Mouse (Mus musculus): ENCODE data around the gene Lrrc8a. TPM values are rescaled to one million over a fixed set of nuclear protein-coding genes. Genes with fewer than 3 reads are reported as not detected.
A peak's percentile ranks its signal among the peaks of the same experiment; 100 is the strongest.

Lrrc8a gene
- polyA plus RNA-seq, 1 experiment from 2014 or later: 57.8 TPM

DNA sequence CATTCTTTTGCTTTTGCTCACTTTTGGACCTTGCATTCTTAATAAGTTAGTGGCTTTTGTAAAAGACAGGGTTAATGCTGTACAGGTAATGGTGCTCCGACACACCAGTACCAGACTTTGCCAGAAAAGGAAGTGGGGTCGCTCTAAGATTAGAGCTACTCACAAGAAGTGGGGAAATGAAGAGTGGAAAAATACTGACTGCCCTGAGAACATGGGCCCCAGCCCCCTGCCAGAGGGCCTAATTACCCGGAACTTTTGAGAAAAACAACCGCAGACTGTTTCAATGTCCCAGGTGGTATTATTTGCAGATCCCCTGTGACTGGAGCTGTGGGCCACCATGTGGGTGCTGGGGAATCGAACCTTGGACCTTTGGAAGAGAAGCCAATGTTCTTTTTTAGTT is 1.9 kb upstream of the Lrrc8a start:
- no peak overlapping the region for H3K4me3 ChIP-seq (ENCODE audit: low read depth, low read length)
- no peaks in the 10 kb centered on the region for H3K36me3 ChIP-seq (ENCODE audit: control insufficient read depth, insufficient read depth, low read length)
- no peak overlapping the region for H3K4me2 ChIP-seq (ENCODE audit: low read length)
- no peaks in the 10 kb centered on the region for H3K9me3 ChIP-seq (replicated peaks; ENCODE audit: control insufficient read depth, low read length, poor library complexity, severe bottlenecking)
- no peak overlapping the region for H3K27ac ChIP-seq (ENCODE audit: low read length)
- peaks cover 20% of the 10 kb centered on the region for H3K4me1 ChIP-seq (ENCODE audit: control insufficient read depth, insufficient read depth, low read length)
- WGBS: 90% methylated on average over 5 of the region's 5 CpGs
- ATAC-seq: no peak
- no peak overlapping the region for H3K9ac ChIP-seq (ENCODE audit: low read depth, low read length)
- H3K27me3 ChIP-seq (ENCODE audit: control insufficient read depth, insufficient read depth, low read depth, low read length): no peaks in the 10 kb centered on the region

DNA sequence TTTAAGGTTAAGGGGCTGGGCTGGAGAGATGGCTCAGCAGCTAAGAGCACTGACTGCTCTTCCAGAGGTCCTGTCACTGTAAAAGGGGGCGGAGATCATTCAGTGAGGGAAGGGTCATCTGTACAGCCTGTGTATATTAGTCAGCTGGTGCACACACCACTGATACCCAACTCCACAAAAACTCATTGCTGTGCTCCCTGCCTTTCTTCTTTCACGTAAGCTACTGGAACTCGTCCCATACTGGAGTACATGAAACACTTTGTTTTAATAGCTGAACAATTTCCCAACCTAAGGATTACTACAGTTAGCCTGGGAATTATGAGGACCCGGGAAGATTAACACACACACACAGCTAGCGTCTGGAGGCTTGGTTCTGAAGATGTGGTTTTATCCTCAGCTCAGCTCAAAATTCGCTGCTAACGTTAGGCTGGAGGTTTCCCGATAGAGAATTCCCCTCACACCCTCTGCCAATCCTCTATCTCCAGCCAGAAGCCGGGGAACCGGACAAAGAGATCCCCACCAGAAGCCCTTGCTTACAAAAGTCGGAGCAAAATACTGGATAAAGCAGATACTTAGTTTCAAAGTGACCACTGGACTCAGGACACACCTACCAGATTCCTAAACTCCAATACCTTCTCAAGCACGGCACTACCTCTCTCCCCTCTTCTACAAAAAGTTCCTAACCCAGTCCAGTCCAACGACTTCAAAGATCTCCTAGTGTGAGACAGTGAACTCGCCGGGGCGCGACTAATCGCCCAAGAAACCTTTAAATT is 903 bp upstream of the Lrrc8a start:
- Histone ChIP-seq H3K4me1 (ENCODE audit: control insufficient read depth, insufficient read depth, low read length) (peaks cover 20% of the 10 kb centered on the region), H3K9me3 (replicated peaks; ENCODE audit: control insufficient read depth, low read length, poor library complexity, severe bottlenecking) (no peaks in the 10 kb centered on the region), H3K27ac (ENCODE audit: low read length) (peak overlapping the region; percentile 89), H3K27me3 (ENCODE audit: control insufficient read depth, insufficient read depth, low read depth, low read length) (no peaks in the 10 kb centered on the region), H3K9ac (ENCODE audit: low read depth, low read length) (peak overlapping the region; percentile 65), H3K4me2 (ENCODE audit: low read length) (peak overlapping the region; percentile 65), H3K4me3 (ENCODE audit: low read depth, low read length) (peak overlapping the region; percentile 60), H3K36me3 (ENCODE audit: control insufficient read depth, insufficient read depth, low read length) (no peaks in the 10 kb centered on the region)
- no peak; the same call in 1 of the 2 replicates for ATAC-seq
- WGBS: 3% methylated on average over 18 of the region's 18 CpGs

DNA sequence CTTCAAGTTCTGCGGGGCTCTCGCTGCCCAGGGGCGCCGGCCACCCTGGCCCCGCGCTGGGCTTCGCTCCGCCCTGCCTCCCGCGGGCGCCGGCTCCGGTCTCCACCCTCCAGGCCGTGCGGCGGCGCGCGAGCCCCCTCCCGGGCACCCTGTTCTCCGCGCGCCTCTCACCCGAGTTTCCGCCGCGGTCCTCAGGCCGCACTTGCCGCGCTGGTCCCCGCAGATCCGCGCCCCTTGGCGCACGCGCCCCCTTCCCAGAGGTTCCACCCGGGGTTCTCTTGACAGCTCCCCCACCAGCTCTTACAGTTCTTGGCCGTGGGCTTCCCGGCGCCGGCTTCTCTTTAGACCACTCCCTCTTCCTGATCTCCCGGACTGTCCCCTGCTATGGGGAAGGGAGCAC is 366 bp downstream of the Lrrc8a start:
- Histone ChIP-seq H3K36me3 (ENCODE audit: control insufficient read depth, insufficient read depth, low read length) (0 out of 2 replicates have a peak, but pooled peaks cover 2% of the 10 kb centered on the region), H3K27ac (ENCODE audit: low read length) (peak overlapping the region; percentile 89), H3K9ac (ENCODE audit: low read depth, low read length) (peak overlapping the region; percentile 87), H3K4me3 (ENCODE audit: low read depth, low read length) (peak overlapping the region; percentile 60), H3K4me2 (ENCODE audit: low read length) (peak overlapping the region; percentile 95), H3K4me1 (ENCODE audit: control insufficient read depth, insufficient read depth, low read length) (peaks cover 20% of the 10 kb centered on the region), H3K9me3 (replicated peaks; ENCODE audit: control insufficient read depth, low read length, poor library complexity, severe bottlenecking) (no peaks in the 10 kb centered on the region), H3K27me3 (ENCODE audit: control insufficient read depth, insufficient read depth, low read depth, low read length) (no peaks in the 10 kb centered on the region)
- 0% methylated on average over 38 of the region's 42 CpGs for WGBS
- peak; percentile 89 for ATAC-seq

DNA sequence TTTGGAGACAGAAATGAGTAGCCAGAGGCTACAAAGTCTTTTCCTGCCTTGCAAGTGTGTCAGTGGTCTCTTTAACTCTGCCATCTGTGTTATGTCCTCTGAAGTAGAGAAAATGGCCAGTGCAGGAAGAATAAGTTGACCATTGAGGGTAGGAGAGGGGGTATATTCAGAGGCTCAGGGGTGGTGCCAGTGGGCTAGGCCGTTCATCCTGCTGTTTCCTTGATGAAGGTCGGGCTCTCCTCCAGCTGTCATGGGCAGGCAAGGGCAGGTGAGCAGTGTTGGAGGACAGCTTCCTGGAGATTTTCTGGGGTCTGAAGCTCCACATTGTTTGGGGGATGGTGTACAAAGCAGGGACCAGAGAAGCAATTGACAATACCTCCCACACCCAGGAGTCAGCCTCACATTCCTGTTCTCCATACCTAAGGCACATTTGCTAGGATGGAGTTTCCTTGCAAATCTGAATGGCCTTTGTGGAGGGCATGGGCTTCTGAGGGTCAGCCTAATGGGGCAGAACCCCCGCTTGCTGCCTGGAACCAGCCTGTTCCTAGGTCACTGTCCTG is 1.5 kb downstream of the Lrrc8a start:
- H3K9me3 ChIP-seq (replicated peaks; ENCODE audit: control insufficient read depth, low read length, poor library complexity, severe bottlenecking): no peaks in the 10 kb centered on the region
- peak overlapping the region; percentile 95 for H3K4me2 ChIP-seq (ENCODE audit: low read length)
- peaks cover 7% of the 10 kb centered on the region; the same call in 1 of the 2 replicates for H3K36me3 ChIP-seq (ENCODE audit: control insufficient read depth, insufficient read depth, low read length)
- peak overlapping the region; percentile 60 for H3K4me3 ChIP-seq (ENCODE audit: low read depth, low read length)
- H3K27ac ChIP-seq (ENCODE audit: low read length): no peak overlapping the region
- H3K4me1 ChIP-seq (ENCODE audit: control insufficient read depth, insufficient read depth, low read length): peaks cover 20% of the 10 kb centered on the region
- H3K9ac ChIP-seq (ENCODE audit: low read depth, low read length): peak overlapping the region; percentile 87
- WGBS: 78% methylated on average over 3 of the region's 3 CpGs
- no peak for ATAC-seq
- no peaks in the 10 kb centered on the region for H3K27me3 ChIP-seq (ENCODE audit: control insufficient read depth, insufficient read depth, low read depth, low read length)

DNA sequence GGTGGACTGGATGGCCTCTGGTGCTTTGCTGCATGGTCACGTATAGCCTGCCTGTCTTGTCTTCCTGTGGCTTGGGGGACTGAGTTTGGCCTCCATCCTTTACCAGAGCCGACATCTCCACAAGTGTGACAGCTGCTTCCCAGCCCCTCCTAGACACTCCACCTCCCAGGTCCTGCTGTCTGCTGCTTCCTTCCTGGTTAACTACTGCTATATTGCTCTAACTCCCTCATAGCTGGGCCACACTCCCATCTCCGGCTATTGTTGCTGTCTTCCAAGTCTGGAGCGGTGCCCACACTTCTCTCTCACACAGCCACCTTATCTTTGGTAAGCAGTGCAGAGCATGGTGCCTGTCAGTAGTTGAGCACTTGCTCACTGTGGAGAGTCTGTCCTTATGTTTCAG is 2.3 kb downstream of the Lrrc8a start:
- Histone ChIP-seq H3K9ac (ENCODE audit: low read depth, low read length) (0 out of 2 replicates have a peak overlapping the region, but pooled peaks have one; percentile 87), H3K36me3 (ENCODE audit: control insufficient read depth, insufficient read depth, low read length) (peaks cover 7% of the 10 kb centered on the region), H3K27me3 (ENCODE audit: control insufficient read depth, insufficient read depth, low read depth, low read length) (no peaks in the 10 kb centered on the region), H3K4me1 (ENCODE audit: control insufficient read depth, insufficient read depth, low read length) (peaks cover 20% of the 10 kb centered on the region), H3K9me3 (replicated peaks; ENCODE audit: control insufficient read depth, low read length, poor library complexity, severe bottlenecking) (no peaks in the 10 kb centered on the region), H3K4me2 (ENCODE audit: low read length) (no peak overlapping the region; the same call in 1 of the 2 replicates), H3K4me3 (ENCODE audit: low read depth, low read length) (no peak overlapping the region), H3K27ac (ENCODE audit: low read length) (no peak overlapping the region)
- ATAC-seq: no peak
- 82% methylated on average over 4 of the region's 4 CpGs for WGBS

DNA sequence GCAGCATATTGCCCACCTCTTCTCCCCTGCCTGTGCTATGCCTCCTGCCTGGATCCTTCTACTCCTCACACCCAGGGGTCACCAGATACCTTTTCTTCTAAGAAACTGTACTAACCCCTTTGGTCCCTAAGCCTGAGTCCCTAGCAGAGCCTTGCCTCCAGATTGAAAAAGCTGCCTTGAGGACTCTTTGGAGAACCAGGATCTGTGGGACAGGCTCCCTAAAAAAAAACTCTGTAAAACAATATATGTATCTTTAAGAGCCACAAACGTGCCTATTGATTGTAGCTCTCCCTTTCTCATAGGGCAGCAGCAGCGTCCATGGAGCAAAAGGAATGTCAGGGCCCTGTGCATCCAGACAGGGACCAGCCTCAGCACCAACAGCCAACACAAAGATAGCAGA is 2.8 kb downstream of the Lrrc8a start, which contains the start of gene Gm28035:
Gene Gm28035 (plus strand): TSS at position 301 of the 400 bp plus-strand sequence.
- H3K9ac ChIP-seq (ENCODE audit: low read depth, low read length): 0 out of 2 replicates have a peak within 1 kb of the TSS, but pooled peaks have one; percentile 87
- 86% methylated on average over 2 of the region's 2 CpGs for WGBS

DNA sequence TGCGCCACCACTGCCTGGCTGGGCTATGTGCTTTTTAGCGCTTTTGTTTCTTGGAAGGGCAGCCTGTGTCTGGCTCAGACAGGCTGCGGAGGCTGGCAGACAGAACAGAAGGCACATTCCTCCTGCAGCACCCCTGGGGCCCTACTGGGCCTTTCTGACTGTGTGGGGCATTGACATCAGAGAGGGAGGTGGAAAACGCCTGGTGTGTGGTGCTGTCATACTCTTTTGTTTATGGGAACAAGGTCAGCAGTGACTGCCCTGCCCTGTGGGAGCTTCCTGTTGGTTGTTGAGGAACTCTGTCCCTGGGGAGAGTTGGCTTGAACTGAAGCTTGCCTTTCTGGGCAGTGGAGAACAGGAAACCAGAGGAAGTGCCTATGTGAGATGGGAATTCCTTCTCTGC is 5.0 kb downstream of the Lrrc8a start:
- Histone ChIP-seq H3K4me2 (ENCODE audit: low read length) (no peak overlapping the region), H3K9me3 (replicated peaks; ENCODE audit: control insufficient read depth, low read length, poor library complexity, severe bottlenecking) (no peaks in the 10 kb centered on the region), H3K4me1 (ENCODE audit: control insufficient read depth, insufficient read depth, low read length) (peaks cover 13% of the 10 kb centered on the region), H3K27me3 (ENCODE audit: control insufficient read depth, insufficient read depth, low read depth, low read length) (no peaks in the 10 kb centered on the region), H3K27ac (ENCODE audit: low read length) (no peak overlapping the region), H3K9ac (ENCODE audit: low read depth, low read length) (no peak overlapping the region), H3K4me3 (ENCODE audit: low read depth, low read length) (no peak overlapping the region), H3K36me3 (ENCODE audit: control insufficient read depth, insufficient read depth, low read length) (peaks cover 7% of the 10 kb centered on the region)
- 43% methylated on average over 4 of the region's 4 CpGs for WGBS
- ATAC-seq: no peak

More for the DNA sequence above, 2.8 kb downstream of the Lrrc8a start, which contains the start of gene Gm28035:
- H3K27me3 ChIP-seq (ENCODE audit: control insufficient read depth, insufficient read depth, low read depth, low read length): no peaks in the 10 kb centered on the region
- H3K4me3 ChIP-seq (ENCODE audit: low read depth, low read length): no peak within 1 kb of the TSS
- ATAC-seq: no peak
- H3K4me2 ChIP-seq (ENCODE audit: low read length): peak within 1 kb of the TSS; percentile 95; the same call in 1 of the 2 replicates
- no peaks in the 10 kb centered on the region for H3K9me3 ChIP-seq (replicated peaks; ENCODE audit: control insufficient read depth, low read length, poor library complexity, severe bottlenecking)
- peaks cover 7% of the 10 kb centered on the region for H3K36me3 ChIP-seq (ENCODE audit: control insufficient read depth, insufficient read depth, low read length)
- H3K27ac ChIP-seq (ENCODE audit: low read length): no peak within 1 kb of the TSS
- peaks cover 20% of the 10 kb centered on the region for H3K4me1 ChIP-seq (ENCODE audit: control insufficient read depth, insufficient read depth, low read length)

DNA sequence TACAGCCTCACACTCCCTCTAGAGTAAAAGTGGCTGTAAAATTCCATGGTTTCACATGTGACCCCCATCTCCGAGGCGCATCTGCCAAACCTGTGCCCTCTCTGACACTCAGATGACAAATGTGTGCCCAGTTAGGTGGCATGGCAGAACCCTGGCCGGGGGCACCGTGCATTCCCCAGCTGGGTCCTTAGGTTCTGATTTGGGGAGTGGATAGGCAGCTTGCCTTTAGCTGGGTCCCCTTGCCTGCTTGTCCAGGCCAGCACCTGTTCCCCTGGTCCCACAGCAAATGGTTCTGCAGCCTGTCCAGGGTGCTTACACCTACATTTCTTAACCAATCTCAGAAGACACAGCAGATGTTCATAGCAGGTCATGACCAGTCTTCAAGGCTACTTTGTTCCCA is 5.9 kb downstream of the Lrrc8a start:
- H3K9ac ChIP-seq (ENCODE audit: low read depth, low read length): no peak overlapping the region
- no peaks in the 10 kb centered on the region for H3K27me3 ChIP-seq (ENCODE audit: control insufficient read depth, insufficient read depth, low read depth, low read length)
- H3K4me3 ChIP-seq (ENCODE audit: low read depth, low read length): no peak overlapping the region
- no peaks in the 10 kb centered on the region for H3K9me3 ChIP-seq (replicated peaks; ENCODE audit: control insufficient read depth, low read length, poor library complexity, severe bottlenecking)
- H3K27ac ChIP-seq (ENCODE audit: low read length): no peak overlapping the region
- H3K36me3 ChIP-seq (ENCODE audit: control insufficient read depth, insufficient read depth, low read length): peaks cover 7% of the 10 kb centered on the region
- peaks cover 12% of the 10 kb centered on the region for H3K4me1 ChIP-seq (ENCODE audit: control insufficient read depth, insufficient read depth, low read length)
- no peak for ATAC-seq
- 92% methylated on average over 4 of the region's 4 CpGs for WGBS
- no peak overlapping the region for H3K4me2 ChIP-seq (ENCODE audit: low read length)

DNA sequence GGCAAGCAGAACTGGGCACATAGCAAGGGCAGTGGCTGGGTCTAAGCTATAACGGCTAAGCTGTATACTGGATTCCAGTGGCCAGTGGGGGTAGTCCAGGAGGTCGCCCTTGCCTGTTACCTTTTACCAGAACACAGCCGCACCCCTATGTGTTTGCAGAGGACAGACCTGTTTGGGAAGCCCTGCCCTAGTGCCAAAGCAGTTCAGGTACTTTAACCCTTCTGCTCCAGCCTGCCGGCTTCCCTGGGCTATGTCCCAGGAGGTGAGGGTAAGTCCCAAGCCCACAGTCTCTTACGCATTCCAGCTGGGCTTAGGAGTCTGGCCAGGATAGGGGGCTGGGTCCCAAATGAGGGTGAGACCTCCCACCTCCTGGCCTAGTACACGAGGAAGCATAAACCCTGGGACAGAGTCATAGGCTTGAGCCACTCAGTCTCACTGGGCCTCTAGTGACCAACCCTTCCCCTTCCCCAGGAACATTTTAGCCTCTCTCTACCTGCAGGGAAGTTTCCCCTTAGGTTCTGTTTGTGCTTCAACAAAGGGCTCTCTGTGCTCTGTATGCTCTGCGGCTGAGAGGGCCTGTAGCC is 7.2 kb downstream of the Lrrc8a start:
- ATAC-seq: no peak
- H3K4me3 ChIP-seq (ENCODE audit: low read depth, low read length): no peak overlapping the region
- no peaks in the 10 kb centered on the region for H3K27me3 ChIP-seq (ENCODE audit: control insufficient read depth, insufficient read depth, low read depth, low read length)
- no peak overlapping the region for H3K27ac ChIP-seq (ENCODE audit: low read length)
- no peak overlapping the region for H3K9ac ChIP-seq (ENCODE audit: low read depth, low read length)
- H3K4me2 ChIP-seq (ENCODE audit: low read length): no peak overlapping the region
- H3K36me3 ChIP-seq (ENCODE audit: control insufficient read depth, insufficient read depth, low read length): peaks cover 12% of the 10 kb centered on the region
- WGBS: 81% methylated on average over 7 of the region's 7 CpGs
- H3K4me1 ChIP-seq (ENCODE audit: control insufficient read depth, insufficient read depth, low read length): no peaks in the 10 kb centered on the region
- no peaks in the 10 kb centered on the region for H3K9me3 ChIP-seq (replicated peaks; ENCODE audit: control insufficient read depth, low read length, poor library complexity, severe bottlenecking)

Measured in midbrain, embryonic 16.5 days (tissue).